Mouse (Mus musculus): ENCODE data around the gene Osbpl8. TPM values are rescaled to one million over a fixed set of nuclear protein-coding genes. Genes with fewer than 3 reads are reported as not detected.

Gene Osbpl8
- polyA plus RNA-seq, 1 experiment = 25.0 TPM

- TF ChIP-seq CTCF (IDR thresholded peaks at IDR 0.05; ENCODE audit: control insufficient read depth, insufficient read depth, low read length) (no peak), POLR2A (IDR thresholded peaks at IDR 0.05; ENCODE audit: borderline replicate concordance, control insufficient read depth, low read depth, low read length) (no peak)
- no peak overlapping the region for H3K4me3 ChIP-seq (replicated peaks; ENCODE audit: control insufficient read depth, low read depth, low read length)
- WGBS = 74% methylated on average over 6 of the region's 6 CpGs
- no peak overlapping the region for H3K27ac ChIP-seq (ENCODE audit: control insufficient read depth, insufficient read depth, low read depth, low read length, poor library complexity)
- H3K4me1 ChIP-seq (ENCODE audit: control insufficient read depth, insufficient read depth, low read length) = no peaks in the 10 kb centered on the region; the same call in 1 of the 2 replicates
Measured at GRCm38 (mm10) chr10:111302486-111302885, 137.9 kb downstream of the Osbpl8 start.

- Histone ChIP-seq H3K4me3 (replicated peaks; ENCODE audit: control insufficient read depth, low read depth, low read length) (no peak overlapping the region), H3K27ac (ENCODE audit: control insufficient read depth, insufficient read depth, low read depth, low read length, poor library complexity) (no peak overlapping the region), H3K4me1 (ENCODE audit: control insufficient read depth, insufficient read depth, low read length) (no peaks in the 10 kb centered on the region)
- TF ChIP-seq POLR2A (IDR thresholded peaks at IDR 0.05; ENCODE audit: borderline replicate concordance, control insufficient read depth, low read depth, low read length) = no peak
- no peak for TF ChIP-seq CTCF (IDR thresholded peaks at IDR 0.05; ENCODE audit: control insufficient read depth, insufficient read depth, low read length)
- WGBS = 86% methylated on average over 13 of the region's 13 CpGs
Measured at GRCm38 (mm10) chr10:111308850-111309501, 144.4 kb downstream of the Osbpl8 start.

GRCm38 (mm10) chr10:111313282-111313681, 148.7 kb downstream of the Osbpl8 start:
- WGBS = 83% methylated on average over 6 of the region's 6 CpGs
- no peak overlapping the region for H3K27ac ChIP-seq (ENCODE audit: control insufficient read depth, insufficient read depth, low read depth, low read length, poor library complexity)
- no peaks in the 10 kb centered on the region for H3K4me1 ChIP-seq (ENCODE audit: control insufficient read depth, insufficient read depth, low read length)
- H3K4me3 ChIP-seq (replicated peaks; ENCODE audit: control insufficient read depth, low read depth, low read length) = no peak overlapping the region
- TF ChIP-seq POLR2A (IDR thresholded peaks at IDR 0.05; ENCODE audit: borderline replicate concordance, control insufficient read depth, low read depth, low read length) (no peak), CTCF (IDR thresholded peaks at IDR 0.05; ENCODE audit: control insufficient read depth, insufficient read depth, low read length) (no peak)

- TF ChIP-seq POLR2A (IDR thresholded peaks at IDR 0.05; ENCODE audit: borderline replicate concordance, control insufficient read depth, low read depth, low read length) = no peak
- TF ChIP-seq CTCF (IDR thresholded peaks at IDR 0.05; ENCODE audit: control insufficient read depth, insufficient read depth, low read length) = no peak
- no peaks in the 10 kb centered on the region for H3K4me1 ChIP-seq (ENCODE audit: control insufficient read depth, insufficient read depth, low read length)
- WGBS = 71% methylated on average over 10 of the region's 10 CpGs
- H3K27ac ChIP-seq (ENCODE audit: control insufficient read depth, insufficient read depth, low read depth, low read length, poor library complexity) = no peak overlapping the region
- no peak overlapping the region for H3K4me3 ChIP-seq (replicated peaks; ENCODE audit: control insufficient read depth, low read depth, low read length)
Measured at GRCm38 (mm10) chr10:111314636-111315395, 150.3 kb downstream of the Osbpl8 start.

GRCm38 (mm10) chr10:111315940-111316339, 151.4 kb downstream of the Osbpl8 start:
- H3K27ac ChIP-seq (ENCODE audit: control insufficient read depth, insufficient read depth, low read depth, low read length, poor library complexity) = no peak overlapping the region
- TF ChIP-seq CTCF (IDR thresholded peaks at IDR 0.05; ENCODE audit: control insufficient read depth, insufficient read depth, low read length) (no peak), POLR2A (IDR thresholded peaks at IDR 0.05; ENCODE audit: borderline replicate concordance, control insufficient read depth, low read depth, low read length) (no peak)
- WGBS = 78% methylated on average over 3 of the region's 3 CpGs
- H3K4me3 ChIP-seq (replicated peaks; ENCODE audit: control insufficient read depth, low read depth, low read length) = no peak overlapping the region
- H3K4me1 ChIP-seq (ENCODE audit: control insufficient read depth, insufficient read depth, low read length) = no peaks in the 10 kb centered on the region

- WGBS = 84% methylated on average over 3 of the region's 3 CpGs
- Histone ChIP-seq H3K4me3 (replicated peaks; ENCODE audit: control insufficient read depth, low read depth, low read length) (no peak overlapping the region), H3K4me1 (ENCODE audit: control insufficient read depth, insufficient read depth, low read length) (no peaks in the 10 kb centered on the region), H3K27ac (ENCODE audit: control insufficient read depth, insufficient read depth, low read depth, low read length, poor library complexity) (no peak overlapping the region)
- TF ChIP-seq POLR2A (IDR thresholded peaks at IDR 0.05; ENCODE audit: borderline replicate concordance, control insufficient read depth, low read depth, low read length) (no peak), CTCF (IDR thresholded peaks at IDR 0.05; ENCODE audit: control insufficient read depth, insufficient read depth, low read length) (no peak)
Measured at GRCm38 (mm10) chr10:111318021-111318420, 153.5 kb downstream of the Osbpl8 start.

- Histone ChIP-seq H3K4me1 (ENCODE audit: control insufficient read depth, insufficient read depth, low read length) (no peaks in the 10 kb centered on the region), H3K27ac (ENCODE audit: control insufficient read depth, insufficient read depth, low read depth, low read length, poor library complexity) (no peak overlapping the region), H3K4me3 (replicated peaks; ENCODE audit: control insufficient read depth, low read depth, low read length) (no peak overlapping the region)
- TF ChIP-seq CTCF (IDR thresholded peaks at IDR 0.05; ENCODE audit: control insufficient read depth, insufficient read depth, low read length) = no peak
- TF ChIP-seq POLR2A (IDR thresholded peaks at IDR 0.05; ENCODE audit: borderline replicate concordance, control insufficient read depth, low read depth, low read length) = no peak
- WGBS = 83% methylated on average over 9 of the region's 9 CpGs
Measured at GRCm38 (mm10) chr10:111318805-111319500, 154.4 kb downstream of the Osbpl8 start.

- H3K27ac ChIP-seq (ENCODE audit: control insufficient read depth, insufficient read depth, low read depth, low read length, poor library complexity) = no peak overlapping the region
- H3K4me3 ChIP-seq (replicated peaks; ENCODE audit: control insufficient read depth, low read depth, low read length) = no peak overlapping the region
- H3K4me1 ChIP-seq (ENCODE audit: control insufficient read depth, insufficient read depth, low read length) = no peaks in the 10 kb centered on the region
- TF ChIP-seq CTCF (IDR thresholded peaks at IDR 0.05; ENCODE audit: control insufficient read depth, insufficient read depth, low read length) = no peak
- no peak for TF ChIP-seq POLR2A (IDR thresholded peaks at IDR 0.05; ENCODE audit: borderline replicate concordance, control insufficient read depth, low read depth, low read length)
Measured at GRCm38 (mm10) chr10:111320579-111320978, 156.0 kb downstream of the Osbpl8 start.

Measured in bone marrow, adult 2 months (tissue).